Mouse (Mus musculus): ENCODE measurements around the gene Olfr675. TPM values are rescaled to one million over a fixed set of nuclear protein-coding genes. Genes with fewer than 3 reads are reported as not detected.
"Not testable (repeated sequence)": the region's sequence is repeated elsewhere in the genome, so short reads cannot be mapped to it uniquely, and the experiment has no call there.

Olfr675 gene
- polyA plus RNA-seq (2015; fragmentation: Nextera tagmentation; extraction: Ambion mirVana), result not detected in 2 replicates

DNA sequence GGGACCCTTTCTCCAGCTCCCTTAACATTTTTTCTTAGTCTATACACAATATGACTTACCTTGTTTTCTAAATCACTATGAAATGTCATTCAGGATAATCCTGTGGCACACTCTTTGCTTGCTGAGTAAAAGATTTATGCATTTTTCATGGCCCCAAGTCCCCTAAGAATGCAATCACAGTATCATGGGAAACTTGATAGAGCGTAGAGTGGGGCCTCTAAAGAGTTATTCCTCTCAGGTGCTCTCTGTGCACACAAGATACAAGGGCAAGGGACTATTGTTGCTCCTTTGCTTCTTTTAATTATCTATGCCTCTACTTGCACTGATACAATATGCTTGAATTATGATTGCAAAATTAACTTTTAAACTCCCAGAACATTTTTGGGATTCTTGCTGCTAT is at the start of gene Olfr675:
Olfr675 (minus strand) TSS at position 101 of the 400 bp plus-strand sequence.
- H3K9me3 ChIP-seq (ENCODE audit: control insufficient read depth, low read length), result no peaks in the 10 kb centered on the region
- no peaks in the 10 kb centered on the region for H3K27me3 ChIP-seq (replicated peaks; ENCODE audit: control insufficient read depth, insufficient read depth, low read length)
- WGBS, result 79% methylated on average over 1 of the region's 1 CpGs
- no peak within 1 kb of the TSS for H3K4me3 ChIP-seq (replicated peaks; ENCODE audit: low read length)
- no peak within 1 kb of the TSS for H3K27ac ChIP-seq (ENCODE audit: low read length)
- H3K9ac ChIP-seq (replicated peaks; ENCODE audit: low read depth, low read length), result no peak within 1 kb of the TSS
- H3K36me3 ChIP-seq (ENCODE audit: control insufficient read depth, insufficient read depth), result no peaks in the 10 kb centered on the region
- H3K4me2 ChIP-seq (ENCODE audit: low read length), result no peak within 1 kb of the TSS
- ATAC-seq, result no peak
- H3K4me1 ChIP-seq (replicated peaks; ENCODE audit: control insufficient read depth, insufficient read depth, low read length), result no peaks in the 10 kb centered on the region

DNA sequence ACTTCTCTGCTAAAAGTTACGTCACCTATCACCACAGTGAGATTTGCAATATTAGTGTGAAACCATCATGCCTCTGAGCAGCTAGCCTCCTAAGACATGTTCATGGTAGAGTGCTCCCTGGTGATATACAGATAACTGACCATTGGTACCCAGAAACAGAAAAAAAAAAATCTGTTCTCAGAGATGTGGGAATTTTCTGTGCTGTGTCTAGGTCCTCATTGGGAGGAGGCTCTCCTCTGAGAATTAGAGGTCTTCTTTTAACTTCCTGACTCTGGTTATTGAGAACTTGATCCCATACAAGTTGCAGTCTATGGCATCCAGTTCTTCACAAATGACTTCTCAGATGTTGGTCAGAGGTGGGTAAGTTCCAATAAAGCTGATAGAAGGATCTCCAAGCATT is 35.9 kb upstream of the Olfr675 start, which contains the start of gene Olfr678:
Olfr678 (plus strand) TSS at position 301 of the 400 bp plus-strand sequence.
- Histone ChIP-seq H3K36me3 (ENCODE audit: control insufficient read depth, insufficient read depth) (no peaks in the 10 kb centered on the region), H3K9me3 (ENCODE audit: control insufficient read depth, low read length) (no peaks in the 10 kb centered on the region), H3K9ac (replicated peaks; ENCODE audit: low read depth, low read length) (no peak within 1 kb of the TSS), H3K4me1 (replicated peaks; ENCODE audit: control insufficient read depth, insufficient read depth, low read length) (no peaks in the 10 kb centered on the region), H3K4me3 (replicated peaks; ENCODE audit: low read length) (no peak within 1 kb of the TSS), H3K27me3 (replicated peaks; ENCODE audit: control insufficient read depth, insufficient read depth, low read length) (no peaks in the 10 kb centered on the region), H3K4me2 (ENCODE audit: low read length) (no peak within 1 kb of the TSS), H3K27ac (ENCODE audit: low read length) (no peak within 1 kb of the TSS)
- WGBS, result 97% methylated on average over 1 of the region's 1 CpGs
- ATAC-seq, result no peak

DNA sequence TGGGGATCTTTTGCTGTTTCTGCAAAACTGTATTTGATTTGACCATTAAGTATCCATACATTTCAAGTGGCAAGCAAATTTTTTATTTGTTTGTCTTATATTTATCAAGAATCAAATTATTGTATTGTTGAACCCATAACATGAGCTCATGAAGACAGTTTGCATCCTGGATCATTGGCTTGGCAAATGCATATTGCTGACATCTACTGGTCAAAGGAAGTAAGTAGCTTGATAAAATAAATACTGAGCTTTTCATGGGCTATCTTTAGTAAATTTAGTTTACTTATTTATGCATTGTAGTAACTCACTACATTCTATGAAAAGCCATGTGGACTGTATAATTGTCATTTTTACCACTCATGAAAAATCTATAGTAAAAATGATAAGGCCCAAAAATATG is 30.7 kb upstream of the Olfr675 start:
- H3K4me3 ChIP-seq (replicated peaks; ENCODE audit: low read length), result no peak overlapping the region
- H3K9me3 ChIP-seq (ENCODE audit: control insufficient read depth, low read length), result no peaks in the 10 kb centered on the region
- H3K27ac ChIP-seq (ENCODE audit: low read length), result no peak overlapping the region
- H3K36me3 ChIP-seq (ENCODE audit: control insufficient read depth, insufficient read depth), result no peaks in the 10 kb centered on the region
- H3K27me3 ChIP-seq (replicated peaks; ENCODE audit: control insufficient read depth, insufficient read depth, low read length), result no peaks in the 10 kb centered on the region
- no peak overlapping the region for H3K4me2 ChIP-seq (ENCODE audit: low read length)
- H3K4me1 ChIP-seq (replicated peaks; ENCODE audit: control insufficient read depth, insufficient read depth, low read length), result no peaks in the 10 kb centered on the region
- H3K9ac ChIP-seq (replicated peaks; ENCODE audit: low read depth, low read length), result no peak overlapping the region
- no peak for ATAC-seq

DNA sequence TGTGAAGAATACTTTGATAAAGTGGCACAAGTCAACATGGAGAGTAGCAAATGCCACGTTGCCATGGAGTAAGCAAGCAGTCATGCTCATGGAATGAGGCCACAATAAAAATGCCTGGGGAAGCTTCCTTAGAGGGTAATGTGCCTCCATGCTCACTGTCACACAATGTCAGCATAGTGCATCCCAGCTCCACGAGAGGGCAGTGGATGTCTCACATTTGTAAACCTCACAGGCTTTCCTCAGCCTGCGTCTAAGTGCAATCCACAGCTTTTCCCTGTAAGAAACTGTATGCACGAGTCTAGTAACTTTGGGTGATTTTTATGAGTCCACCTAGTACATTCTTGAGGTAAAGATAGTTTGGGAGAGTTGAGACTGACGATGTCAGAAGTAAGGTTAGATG is 5.6 kb upstream of the Olfr675 start:
- H3K9me3 ChIP-seq (ENCODE audit: control insufficient read depth, low read length); H3K27me3 ChIP-seq (replicated peaks; ENCODE audit: control insufficient read depth, insufficient read depth, low read length); H3K9ac ChIP-seq (replicated peaks; ENCODE audit: low read depth, low read length); H3K36me3 ChIP-seq (ENCODE audit: control insufficient read depth, insufficient read depth); H3K4me3 ChIP-seq (replicated peaks; ENCODE audit: low read length); H3K4me2 ChIP-seq (ENCODE audit: low read length); H3K27ac ChIP-seq (ENCODE audit: low read length); H3K4me1 ChIP-seq (replicated peaks; ENCODE audit: control insufficient read depth, insufficient read depth, low read length); ATAC-seq: not testable (repeated sequence)
- 65% methylated on average over 5 of the region's 5 CpGs for WGBS

DNA sequence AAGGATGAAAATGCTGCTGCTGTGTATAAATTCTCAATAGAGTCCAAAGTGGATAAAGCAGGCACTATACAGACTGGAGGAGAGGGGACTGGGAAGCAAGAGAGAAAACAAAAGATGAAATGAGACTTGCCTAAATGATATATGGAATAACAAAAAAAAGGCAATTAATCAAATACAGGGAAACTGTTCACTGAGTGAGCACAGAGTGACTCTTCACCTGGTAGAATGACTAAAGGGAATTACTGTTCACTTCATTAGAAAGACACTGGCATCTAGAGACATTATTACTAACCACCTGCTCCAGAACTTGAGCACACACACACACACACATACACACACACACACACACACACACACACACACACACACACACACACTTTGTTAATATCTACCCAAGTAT is 4.1 kb upstream of the Olfr675 start, which contains the start of gene Olfr676:
Olfr676 (plus strand) TSS at position 301 of the 400 bp plus-strand sequence.
- no peaks in the 10 kb centered on the region for H3K9me3 ChIP-seq (ENCODE audit: control insufficient read depth, low read length)
- no peak within 1 kb of the TSS for H3K9ac ChIP-seq (replicated peaks; ENCODE audit: low read depth, low read length)
- ATAC-seq, result no peak
- no peak within 1 kb of the TSS for H3K4me3 ChIP-seq (replicated peaks; ENCODE audit: low read length)
- no peak within 1 kb of the TSS for H3K27ac ChIP-seq (ENCODE audit: low read length)
- no peak within 1 kb of the TSS for H3K4me2 ChIP-seq (ENCODE audit: low read length)
- no peaks in the 10 kb centered on the region for H3K27me3 ChIP-seq (replicated peaks; ENCODE audit: control insufficient read depth, insufficient read depth, low read length)
- no peaks in the 10 kb centered on the region for H3K36me3 ChIP-seq (ENCODE audit: control insufficient read depth, insufficient read depth)
- no peaks in the 10 kb centered on the region for H3K4me1 ChIP-seq (replicated peaks; ENCODE audit: control insufficient read depth, insufficient read depth, low read length)

DNA sequence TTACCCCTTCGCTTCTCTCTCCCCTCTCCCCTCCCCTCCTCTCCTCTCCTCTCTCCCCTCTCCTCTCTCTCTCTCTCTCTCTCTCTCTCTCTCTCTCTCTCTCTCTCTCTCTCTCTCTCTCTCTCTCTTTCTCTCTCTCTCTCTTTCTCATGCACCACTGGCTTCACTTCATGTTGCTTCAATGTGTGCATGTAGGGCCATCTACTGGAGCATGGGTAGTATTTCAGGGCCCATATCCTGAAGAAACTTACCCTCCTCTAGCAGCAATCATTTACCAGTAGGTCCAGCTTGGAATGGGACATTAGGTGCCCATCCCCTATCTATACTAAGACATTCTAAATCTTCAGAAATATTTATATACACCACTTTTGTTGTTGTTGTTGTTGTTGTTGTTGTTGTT is 5.7 kb downstream of the Olfr675 start:
- H3K36me3 ChIP-seq (ENCODE audit: control insufficient read depth, insufficient read depth), result no peaks in the 10 kb centered on the region
- H3K27me3 ChIP-seq (replicated peaks; ENCODE audit: control insufficient read depth, insufficient read depth, low read length), result no peaks in the 10 kb centered on the region
- 71% methylated on average over 1 of the region's 1 CpGs for WGBS
- no peak overlapping the region for H3K4me3 ChIP-seq (replicated peaks; ENCODE audit: low read length)
- ATAC-seq, result no peak
- no peaks in the 10 kb centered on the region for H3K9me3 ChIP-seq (ENCODE audit: control insufficient read depth, low read length)
- H3K27ac ChIP-seq (ENCODE audit: low read length), result no peak overlapping the region
- no peaks in the 10 kb centered on the region for H3K4me1 ChIP-seq (replicated peaks; ENCODE audit: control insufficient read depth, insufficient read depth, low read length)
- no peak overlapping the region for H3K4me2 ChIP-seq (ENCODE audit: low read length)
- H3K9ac ChIP-seq (replicated peaks; ENCODE audit: low read depth, low read length), result no peak overlapping the region

DNA sequence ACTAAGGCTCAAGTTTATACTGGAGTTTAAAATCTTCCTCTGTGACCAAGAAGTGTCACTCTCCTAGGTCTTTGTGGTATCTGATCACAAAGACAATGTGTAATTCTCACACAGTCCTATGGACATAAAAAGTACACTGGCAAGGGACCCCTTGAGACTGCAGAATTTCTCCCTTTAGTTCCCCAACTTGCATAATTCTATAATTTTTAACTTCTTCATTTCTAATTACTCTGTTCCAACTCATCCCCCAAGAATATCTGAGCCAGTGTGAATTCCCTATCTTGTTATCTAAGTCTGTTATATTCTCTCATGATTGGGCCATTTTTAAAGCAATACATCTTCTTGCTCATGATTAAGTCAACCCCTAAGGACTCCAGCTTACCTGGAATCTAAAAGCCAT is 26.3 kb downstream of the Olfr675 start, which contains the start of gene Olfr672:
Olfr672 (minus strand) TSS at position 101 of the 400 bp plus-strand sequence.
- no peaks in the 10 kb centered on the region for H3K36me3 ChIP-seq (ENCODE audit: control insufficient read depth, insufficient read depth)
- H3K4me3 ChIP-seq (replicated peaks; ENCODE audit: low read length), result no peak within 1 kb of the TSS

DNA sequence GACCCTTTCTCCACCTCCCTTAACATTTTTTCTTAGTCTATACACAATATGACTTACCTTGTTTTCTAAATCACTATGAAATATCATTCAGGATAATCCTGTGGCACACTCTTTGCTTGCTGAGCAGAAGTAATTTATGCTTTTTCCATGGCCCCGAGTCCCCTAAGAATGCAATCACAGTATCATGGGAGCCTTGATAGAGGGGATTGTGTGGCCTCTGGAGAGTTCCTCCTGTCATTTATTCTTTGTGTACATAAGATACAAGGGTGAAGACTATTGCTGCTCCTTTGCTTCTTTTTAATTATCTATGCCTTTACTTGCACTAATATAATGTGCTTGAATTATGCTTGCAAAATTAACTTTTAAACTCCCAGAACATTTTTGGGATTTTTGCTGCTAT is 49.2 kb downstream of the Olfr675 start, which contains the start of gene Olfr671:
Olfr671 (minus strand) TSS at position 101 of the 400 bp plus-strand sequence.
- WGBS, result 63% methylated on average over 1 of the region's 1 CpGs
- no peaks in the 10 kb centered on the region for H3K9me3 ChIP-seq (ENCODE audit: control insufficient read depth, low read length)
- H3K4me1 ChIP-seq (replicated peaks; ENCODE audit: control insufficient read depth, insufficient read depth, low read length), result no peaks in the 10 kb centered on the region
- no peak within 1 kb of the TSS for H3K27ac ChIP-seq (ENCODE audit: low read length)
- ATAC-seq, result no peak
- H3K4me2 ChIP-seq (ENCODE audit: low read length), result no peak within 1 kb of the TSS
- no peaks in the 10 kb centered on the region for H3K27me3 ChIP-seq (replicated peaks; ENCODE audit: control insufficient read depth, insufficient read depth, low read length)
- H3K9ac ChIP-seq (replicated peaks; ENCODE audit: low read depth, low read length), result no peak within 1 kb of the TSS
- no peaks in the 10 kb centered on the region for H3K36me3 ChIP-seq (ENCODE audit: control insufficient read depth, insufficient read depth)
- H3K4me3 ChIP-seq (replicated peaks; ENCODE audit: low read length), result no peak within 1 kb of the TSS

More for the DNA sequence above, 26.3 kb downstream of the Olfr675 start, which contains the start of gene Olfr672:
- Histone ChIP-seq H3K4me1 (replicated peaks; ENCODE audit: control insufficient read depth, insufficient read depth, low read length) (no peaks in the 10 kb centered on the region), H3K27me3 (replicated peaks; ENCODE audit: control insufficient read depth, insufficient read depth, low read length) (no peaks in the 10 kb centered on the region), H3K27ac (ENCODE audit: low read length) (no peak within 1 kb of the TSS), H3K4me2 (ENCODE audit: low read length) (no peak within 1 kb of the TSS), H3K9me3 (ENCODE audit: control insufficient read depth, low read length) (no peaks in the 10 kb centered on the region), H3K9ac (replicated peaks; ENCODE audit: low read depth, low read length) (no peak within 1 kb of the TSS)
- ATAC-seq, result no peak

DNA sequence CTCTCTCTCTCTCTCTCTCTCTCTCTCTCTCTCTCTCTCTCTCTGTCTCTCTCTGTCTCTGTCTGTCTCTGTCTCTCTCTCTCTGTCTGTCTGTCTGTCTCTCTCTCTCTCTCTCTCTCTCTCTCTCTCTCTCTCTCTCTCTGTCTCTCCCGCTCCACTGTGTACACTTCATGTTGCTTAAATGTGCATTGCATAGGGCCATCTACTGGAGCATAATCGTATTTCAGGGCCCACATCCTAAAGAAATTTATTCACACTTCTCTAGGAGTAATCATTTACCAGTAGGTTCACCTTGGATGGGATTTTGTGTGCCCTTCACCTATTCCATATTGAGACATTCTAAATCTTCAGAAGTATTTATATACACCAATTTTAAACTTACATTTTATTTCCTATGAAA is 55.8 kb downstream of the Olfr675 start:
- not testable (repeated sequence) for H3K4me2 ChIP-seq (ENCODE audit: low read length); ATAC-seq; H3K4me1 ChIP-seq (replicated peaks; ENCODE audit: control insufficient read depth, insufficient read depth, low read length); H3K27ac ChIP-seq (ENCODE audit: low read length); H3K27me3 ChIP-seq (replicated peaks; ENCODE audit: control insufficient read depth, insufficient read depth, low read length); H3K9me3 ChIP-seq (ENCODE audit: control insufficient read depth, low read length); H3K9ac ChIP-seq (replicated peaks; ENCODE audit: low read depth, low read length); H3K4me3 ChIP-seq (replicated peaks; ENCODE audit: low read length); H3K36me3 ChIP-seq (ENCODE audit: control insufficient read depth, insufficient read depth)
- WGBS, result 77% methylated on average over 2 of the region's 2 CpGs
